ENCODE assay signal across 15 mouse cellular contexts in genomic region chr12:106293117-106293516, GRCm38 (mm10).
A peak's percentile ranks its signal among the peaks of the same experiment; 100 is the strongest.
DNase-seq lines count a peak whose midpoint lies in the region; TF ChIP-seq lines count a peak whose summit lies in the region.
"Had no signal": no experiment of that assay in that cellular context is flagged by ENCODE, and none has a peak within 500 bp of the region (broad histone marks: within the 10 kb centered on the region; RNA-seq: fewer than 3 reads in every experiment).

No protein-coding gene starts in this region.

- DNase-seq in left cerebral cortex, adult 2 months (ENCODE audit: extremely low spot score in 1 of 2, low spot score in 2 of 2): no peak
- DNase-seq in left cerebral cortex, postnatal 25 days (ENCODE audit: low spot score in 2 of 2): no peak
- DNase-seq in thymus, adult 2 months: peak; percentile 52
- no peak for DNase-seq in thymus, adult 18-20 months
- DNase-seq in induced T-regulatory cell, adult 2 months (ENCODE audit: low read depth): peak; percentile 56
- DNase-seq in layer of hippocampus, adult 9-11 months: no peak
- DNase-seq in cerebellum, adult 9-11 months: no peak
- DNase-seq: kidney, adult 11 months; kidney, postnatal 4 days had no signal

- H3K4me1 ChIP-seq in thymus, adult 2 months (replicated peaks; ENCODE audit: control insufficient read depth, insufficient read depth, low read length): peaks cover 6% of the 10 kb centered on the region
- H3K4me1 ChIP-seq: embryonic facial prominence, embryonic 15.5 days; forebrain, embryonic 13.5 days; heart, embryonic 15.5 days; hindbrain, embryonic 10.5 days; limb, embryonic 15.5 days; midbrain, embryonic 10.5 days had no signal

- 62% methylated on average over 5 of the region's 5 CpGs for WGBS in thymus, adult 2 months

- H3K27ac ChIP-seq in left cerebral cortex, adult 2 months: no peak overlapping the region
- no peak overlapping the region for H3K27ac ChIP-seq in thymus, adult 2 months (ENCODE audit: control insufficient read depth, insufficient read depth, low read length)
- H3K27ac ChIP-seq: embryonic facial prominence, embryonic 15.5 days; forebrain, embryonic 13.5 days; heart, embryonic 15.5 days; hindbrain, embryonic 10.5 days; limb, embryonic 15.5 days; midbrain, embryonic 10.5 days had no signal

- H3K36me3 ChIP-seq in thymus, adult 2 months (ENCODE audit: control insufficient read depth, insufficient read depth, low read length): no peaks in the 10 kb centered on the region
- H3K36me3 ChIP-seq: embryonic facial prominence, embryonic 15.5 days; heart, embryonic 15.5 days; hindbrain, embryonic 10.5 days; limb, embryonic 15.5 days; midbrain, embryonic 10.5 days had no signal

- no peaks in the 10 kb centered on the region for H3K27me3 ChIP-seq in thymus, adult 2 months (ENCODE audit: control insufficient read depth, insufficient read depth, low read length)
- H3K27me3 ChIP-seq: embryonic facial prominence, embryonic 15.5 days; forebrain, embryonic 13.5 days; heart, embryonic 15.5 days; limb, embryonic 15.5 days had no signal

- intact Hi-C loops in left cerebral cortex, adult 2 months (cut with DNase I): no loop called here
- intact Hi-C loops in left cerebral cortex, postnatal 25 days (cut with DNase I): no loop called here

- TF ChIP-seq POLR2A in thymus, adult 2 months (IDR thresholded peaks at IDR 0.05; ENCODE audit: control insufficient read depth, extremely low read depth, insufficient read depth, low read length, poor library complexity): 0 out of 2 replicates have a peak, but pooled peaks have one; percentile 8

- H3K4me3 ChIP-seq in left cerebral cortex, adult 2 months: no peak overlapping the region
- H3K4me3 ChIP-seq in thymus, adult 2 months (ENCODE audit: control insufficient read depth, insufficient read depth, low read length): no peak overlapping the region
- H3K4me3 ChIP-seq: embryonic facial prominence, embryonic 15.5 days; forebrain, embryonic 13.5 days; heart, embryonic 15.5 days; hindbrain, embryonic 10.5 days; limb, embryonic 15.5 days; midbrain, embryonic 10.5 days had no signal

- TF ChIP-seq CTCF in left cerebral cortex, adult 2 months (IDR thresholded peaks at IDR 0.05): peak; percentile 11
- peak; percentile 36; the same call in 1 of the 2 replicates for TF ChIP-seq CTCF in thymus, adult 2 months (IDR thresholded peaks at IDR 0.05; ENCODE audit: borderline replicate concordance, control insufficient read depth, extremely low read depth, insufficient read depth, low read length, poor library complexity)

Comparison
In these comparisons a context has a peak if more than half of its experiments do, and no peak if none do; other contexts are left out.
1. DNase-seq: peak in thymus, adult 2 months (single experiment) and induced T-regulatory cell, adult 2 months (single experiment); none in left cerebral cortex, adult 2 months (0 of 2), left cerebral cortex, postnatal 25 days (0 of 2), thymus, adult 18-20 months (0 of 2), layer of hippocampus, adult 9-11 months (single experiment) and cerebellum, adult 9-11 months (single experiment).